Mouse (Mus musculus) bone marrow, adult 2 months (tissue): ENCODE measurements around the gene Pgghg.

Experiments used
- CTCF ChIP-seq: fragments of 200-500 bp; IDR thresholded peaks from 2 replicates; pipeline ENCODE4 v1.5.1; 2011; ENCODE audit warnings: low read length, control low read depth; ENCODE audit not compliant: control insufficient read depth, insufficient read depth
- POLR2A ChIP-seq: fragments of 200-500 bp; IDR thresholded peaks from 2 replicates; pipeline ENCODE4 v1.6.1; 2011; ENCODE audit warnings: low read depth, mild to moderate bottlenecking, control low read depth, low read length, borderline replicate concordance; ENCODE audit not compliant: control insufficient read depth

- TF ChIP-seq CTCF, result no peak
- TF ChIP-seq POLR2A, result no peak
Observed at GRCm38 (mm10) chr7:140922398-140923069, 18.7 kb upstream of the Pgghg start.
